Mouse (Mus musculus): Measurements from ENCODE around the gene Dpep1. TPM values are rescaled to one million over a fixed set of nuclear protein-coding genes. Genes with fewer than 3 reads are reported as not detected.
"Not testable (repeated sequence)": the region's sequence is repeated elsewhere in the genome, so short reads cannot be mapped to it uniquely, and the experiment has no call there.

Dpep1 gene
- polyA plus RNA-seq, 1 experiment from 2014 or later, result 98.1 TPM

- H3K9me3 ChIP-seq (ENCODE audit: low read length), result no peaks in the 10 kb centered on the region
- H3K27ac ChIP-seq (ENCODE audit: low read length), result peak overlapping the region; percentile 55
- 43% methylated on average over 2 of the region's 2 CpGs for WGBS
- H3K36me3 ChIP-seq (ENCODE audit: insufficient read depth, low read length), result no peaks in the 10 kb centered on the region
- DNase-seq (ENCODE audit: low spot score) (peak; percentile 7), ATAC-seq (no peak)
- H3K4me1 ChIP-seq (ENCODE audit: insufficient read depth, low read depth, low read length), result 0 out of 2 replicates have a peak, but pooled peaks cover 2% of the 10 kb centered on the region
- no peaks in the 10 kb centered on the region for H3K27me3 ChIP-seq (replicated peaks; ENCODE audit: insufficient read depth, low read length)
- no peak overlapping the region for H3K9ac ChIP-seq (replicated peaks; ENCODE audit: low read depth)
- H3K4me3 ChIP-seq (ENCODE audit: low read depth, low read length), result peak overlapping the region; percentile 2; the same call in 1 of the 2 replicates
- TF ChIP-seq EP300 (IDR thresholded peaks at IDR 0.05) (no peak), CTCF (IDR thresholded peaks at IDR 0.05) (no peak)
- peak overlapping the region; percentile 51 for H3K4me2 ChIP-seq (replicated peaks; ENCODE audit: low read depth, low read length)
These were observed 2.0 kb downstream of the Dpep1 start for GRCm38 (mm10) chr8:123188006-123188405.

- 35% methylated on average over 7 of the region's 7 CpGs for WGBS
- Histone ChIP-seq H3K4me2 (replicated peaks; ENCODE audit: low read depth, low read length) (peak overlapping the region; percentile 51), H3K4me1 (ENCODE audit: insufficient read depth, low read depth, low read length) (0 out of 2 replicates have a peak, but pooled peaks cover 2% of the 10 kb centered on the region), H3K27me3 (replicated peaks; ENCODE audit: insufficient read depth, low read length) (no peaks in the 10 kb centered on the region), H3K36me3 (ENCODE audit: insufficient read depth, low read length) (no peaks in the 10 kb centered on the region), H3K9me3 (ENCODE audit: low read length) (no peaks in the 10 kb centered on the region), H3K9ac (replicated peaks; ENCODE audit: low read depth) (no peak overlapping the region), H3K4me3 (ENCODE audit: low read depth, low read length) (no peak overlapping the region), H3K27ac (ENCODE audit: low read length) (peak overlapping the region; percentile 55)
- TF ChIP-seq EP300 (IDR thresholded peaks at IDR 0.05), result no peak
- TF ChIP-seq CTCF (IDR thresholded peaks at IDR 0.05), result no peak
- DNase-seq (ENCODE audit: low spot score), result peak; percentile 50
- ATAC-seq, result no peak
These were observed 2.8 kb downstream of the Dpep1 start for GRCm38 (mm10) chr8:123188841-123189240.

GRCm38 (mm10) chr8:123190678-123191077, 4.6 kb downstream of the Dpep1 start:
- H3K27ac ChIP-seq (ENCODE audit: low read length), result no peak overlapping the region
- H3K4me2 ChIP-seq (replicated peaks; ENCODE audit: low read depth, low read length), result 0 out of 2 replicates have a peak overlapping the region, but pooled peaks have one; percentile 28
- H3K36me3 ChIP-seq (ENCODE audit: insufficient read depth, low read length), result no peaks in the 10 kb centered on the region
- no peaks in the 10 kb centered on the region for H3K9me3 ChIP-seq (ENCODE audit: low read length)
- no peaks in the 10 kb centered on the region for H3K27me3 ChIP-seq (replicated peaks; ENCODE audit: insufficient read depth, low read length)
- DNase-seq (ENCODE audit: low spot score) (peak; percentile 94), ATAC-seq (peak; percentile 52)
- WGBS, result 2% methylated on average over 9 of the region's 9 CpGs
- H3K4me1 ChIP-seq (ENCODE audit: insufficient read depth, low read depth, low read length), result 0 out of 2 replicates have a peak, but pooled peaks cover 1% of the 10 kb centered on the region
- no peak overlapping the region for H3K9ac ChIP-seq (replicated peaks; ENCODE audit: low read depth)
- no peak overlapping the region for H3K4me3 ChIP-seq (ENCODE audit: low read depth, low read length)
- TF ChIP-seq EP300 (IDR thresholded peaks at IDR 0.05), result no peak
- peak; percentile 77 for TF ChIP-seq CTCF (IDR thresholded peaks at IDR 0.05)

GRCm38 (mm10) chr8:123191908-123192307, 5.9 kb downstream of the Dpep1 start:
- ATAC-seq (no peak), DNase-seq (ENCODE audit: low spot score) (no peak)
- Histone ChIP-seq H3K4me3 (ENCODE audit: low read depth, low read length) (no peak overlapping the region), H3K27ac (ENCODE audit: low read length) (no peak overlapping the region), H3K27me3 (replicated peaks; ENCODE audit: insufficient read depth, low read length) (no peaks in the 10 kb centered on the region), H3K9me3 (ENCODE audit: low read length) (no peaks in the 10 kb centered on the region), H3K36me3 (ENCODE audit: insufficient read depth, low read length) (no peaks in the 10 kb centered on the region), H3K4me1 (ENCODE audit: insufficient read depth, low read depth, low read length) (no peaks in the 10 kb centered on the region), H3K4me2 (replicated peaks; ENCODE audit: low read depth, low read length) (no peak overlapping the region), H3K9ac (replicated peaks; ENCODE audit: low read depth) (no peak overlapping the region)
- 47% methylated on average over 8 of the region's 8 CpGs for WGBS
- TF ChIP-seq EP300 (IDR thresholded peaks at IDR 0.05) (no peak), CTCF (IDR thresholded peaks at IDR 0.05) (no peak)

GRCm38 (mm10) chr8:123193771-123194170, 7.7 kb downstream of the Dpep1 start:
- Histone ChIP-seq H3K4me2 (replicated peaks; ENCODE audit: low read depth, low read length) (no peak overlapping the region), H3K4me1 (ENCODE audit: insufficient read depth, low read depth, low read length) (no peaks in the 10 kb centered on the region), H3K27me3 (replicated peaks; ENCODE audit: insufficient read depth, low read length) (no peaks in the 10 kb centered on the region), H3K36me3 (ENCODE audit: insufficient read depth, low read length) (no peaks in the 10 kb centered on the region), H3K27ac (ENCODE audit: low read length) (no peak overlapping the region), H3K9ac (replicated peaks; ENCODE audit: low read depth) (no peak overlapping the region), H3K4me3 (ENCODE audit: low read depth, low read length) (no peak overlapping the region), H3K9me3 (ENCODE audit: low read length) (no peaks in the 10 kb centered on the region)
- TF ChIP-seq CTCF (IDR thresholded peaks at IDR 0.05) (no peak), EP300 (IDR thresholded peaks at IDR 0.05) (no peak)
- 92% methylated on average over 9 of the region's 9 CpGs for WGBS
- DNase-seq (ENCODE audit: low spot score) (no peak), ATAC-seq (no peak)

- H3K4me3 ChIP-seq (ENCODE audit: low read depth, low read length); H3K9ac ChIP-seq (replicated peaks; ENCODE audit: low read depth); H3K4me1 ChIP-seq (ENCODE audit: insufficient read depth, low read depth, low read length); DNase-seq (ENCODE audit: low spot score); ATAC-seq; H3K9me3 ChIP-seq (ENCODE audit: low read length); H3K4me2 ChIP-seq (replicated peaks; ENCODE audit: low read depth, low read length); H3K27me3 ChIP-seq (replicated peaks; ENCODE audit: insufficient read depth, low read length); H3K36me3 ChIP-seq (ENCODE audit: insufficient read depth, low read length); H3K27ac ChIP-seq (ENCODE audit: low read length): not testable (repeated sequence)
- 77% methylated on average over 5 of the region's 5 CpGs for WGBS
These were observed 11.0 kb downstream of the Dpep1 start for GRCm38 (mm10) chr8:123197016-123197415.

GRCm38 (mm10) chr8:123199864-123200263, 13.8 kb downstream of the Dpep1 start:
- Histone ChIP-seq H3K27ac (ENCODE audit: low read length) (no peak overlapping the region), H3K9me3 (ENCODE audit: low read length) (no peaks in the 10 kb centered on the region), H3K27me3 (replicated peaks; ENCODE audit: insufficient read depth, low read length) (no peaks in the 10 kb centered on the region), H3K4me3 (ENCODE audit: low read depth, low read length) (no peak overlapping the region), H3K4me1 (ENCODE audit: insufficient read depth, low read depth, low read length) (no peaks in the 10 kb centered on the region), H3K9ac (replicated peaks; ENCODE audit: low read depth) (no peak overlapping the region), H3K4me2 (replicated peaks; ENCODE audit: low read depth, low read length) (no peak overlapping the region), H3K36me3 (ENCODE audit: insufficient read depth, low read length) (no peaks in the 10 kb centered on the region)
- peak; percentile 44; the same call in 1 of the 2 replicates for ATAC-seq
- TF ChIP-seq CTCF (IDR thresholded peaks at IDR 0.05) (no peak), EP300 (IDR thresholded peaks at IDR 0.05) (no peak)
- 40% methylated on average over 14 of the region's 14 CpGs for WGBS
- DNase-seq (ENCODE audit: low spot score), result peak; percentile 39

Measured in lung, postnatal 0 days (tissue).